Mouse (Mus musculus) brain, embryonic 14.5 days (tissue): Measurements from ENCODE around the gene Lancl2.

Experiments used
- CTCF ChIP-seq: fragments of 200-500 bp; IDR thresholded peaks from 2 replicates; pipeline ENCODE4 v1.5.1; 2012; ENCODE audit warnings: inconsistent platforms, mild to moderate bottlenecking, moderate library complexity, borderline replicate concordance; ENCODE audit not compliant: insufficient read depth, insufficient read length; ENCODE audit errors: extremely low read depth
- POLR2A ChIP-seq: fragments of 200-500 bp; IDR thresholded peaks from 2 replicates; pipeline ENCODE4 v1.6.1; 2012; ENCODE audit warnings: mild to moderate bottlenecking, inconsistent platforms, borderline replicate concordance; ENCODE audit not compliant: poor library complexity, insufficient read depth, insufficient read length, severe bottlenecking; ENCODE audit errors: extremely low read depth

DNA sequence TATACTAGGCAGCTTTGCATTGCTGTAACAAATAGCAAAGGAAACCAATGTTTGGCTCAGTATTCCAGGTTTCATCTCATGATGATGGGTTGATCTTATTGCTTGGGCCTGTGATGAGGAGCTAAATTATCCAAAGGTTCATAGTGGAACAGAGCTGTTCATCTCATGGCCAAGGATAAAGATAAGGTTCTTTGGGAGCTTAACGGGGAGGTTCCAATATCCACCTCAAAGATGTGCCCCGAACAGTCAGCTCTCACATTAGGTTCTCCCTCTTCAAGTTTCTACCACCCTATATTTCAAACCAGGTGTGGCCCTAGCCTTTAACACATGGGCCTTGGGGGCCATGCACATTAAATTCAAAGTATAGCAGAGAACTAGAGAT is 43.4 kb downstream of the Lancl2 start:
- TF ChIP-seq CTCF (no peak), POLR2A (no peak)
